Mouse (Mus musculus) layer of hippocampus, postnatal 14 days (tissue): ENCODE data around the gene Slc4a2. TPM values are rescaled to one million over a fixed set of nuclear protein-coding genes. Genes with fewer than 3 reads are reported as not detected.
"Not testable (repeated sequence)": the region's sequence is repeated elsewhere in the genome, so short reads cannot be mapped to it uniquely, and the experiment has no call there.

Source experiments
- DNase-seq, 2 experiments: peaks; one replicate each; pipeline ENCODE4 v3.0.0; 2021 to 2022; ENCODE audit warnings: low spot score in 2 of 2, mixed read lengths in 1 of 2
- total RNA-seq, 2 experiments: library from RNA; stranded (reverse); gene quantifications; 2 replicates each; pipeline ENCODE4 v1.2.3; 2021

Gene Slc4a2
- total RNA-seq, 2 experiments from 2014 or later, result 33.0 to 45.8 TPM

GRCm38 (mm10) chr5:24393392-24393997, 30.1 kb upstream of the Slc4a2 start, which contains the start of gene Abcb8:
Gene Abcb8, plus strand, starts transcription at chr5:24393663.
- peak; percentile 86 to 90 for DNase-seq

- peak; percentile 96 to 98 for DNase-seq
Observed at GRCm38 (mm10) chr5:24394165-24394894, 29.3 kb upstream of the Slc4a2 start.

- not testable (repeated sequence) for DNase-seq
Observed at GRCm38 (mm10) chr5:24396254-24396653, 27.4 kb upstream of the Slc4a2 start.

GRCm38 (mm10) chr5:24399686-24400085, 24.0 kb upstream of the Slc4a2 start:
- DNase-seq, result no peak

- DNase-seq, result no peak
Observed at GRCm38 (mm10) chr5:24400362-24400761, 23.3 kb upstream of the Slc4a2 start.

GRCm38 (mm10) chr5:24400911-24401605, 22.6 kb upstream of the Slc4a2 start:
- no peak for DNase-seq

- no peak for DNase-seq
Observed at GRCm38 (mm10) chr5:24401969-24402368, 21.7 kb upstream of the Slc4a2 start.

GRCm38 (mm10) chr5:24404594-24405360, 18.9 kb upstream of the Slc4a2 start:
- no peak for DNase-seq

- no peak for DNase-seq
Observed at GRCm38 (mm10) chr5:24405389-24405876, 18.2 kb upstream of the Slc4a2 start.

- DNase-seq, result no peak
Observed at GRCm38 (mm10) chr5:24408651-24409050, 15.0 kb upstream of the Slc4a2 start.

- DNase-seq, result no peak
Observed at GRCm38 (mm10) chr5:24409466-24409865, 14.2 kb upstream of the Slc4a2 start.

GRCm38 (mm10) chr5:24412063-24412462, 11.6 kb upstream of the Slc4a2 start:
- DNase-seq, result no peak

GRCm38 (mm10) chr5:24413042-24413693, 10.5 kb upstream of the Slc4a2 start, which contains the start of gene Asic3:
Gene Asic3, plus strand, starts transcription at chr5:24413392.
- DNase-seq, result no peak

GRCm38 (mm10) chr5:24413938-24414337, 9.7 kb upstream of the Slc4a2 start:
- DNase-seq, result no peak

GRCm38 (mm10) chr5:24416222-24416736, 7.4 kb upstream of the Slc4a2 start:
- peak; percentile 69 to 77 for DNase-seq

GRCm38 (mm10) chr5:24417587-24417986, 6.0 kb upstream of the Slc4a2 start:
- no peak for DNase-seq

- DNase-seq, result no peak
Observed at GRCm38 (mm10) chr5:24420381-24420780, 3.3 kb upstream of the Slc4a2 start.

- peak in 1 of 2 experiments; percentile 30 for DNase-seq
Observed at GRCm38 (mm10) chr5:24424004-24424781, 556 bp downstream of the Slc4a2 start.

- DNase-seq, result peak; percentile 66 to 74
Observed at GRCm38 (mm10) chr5:24424861-24425411, 1.3 kb downstream of the Slc4a2 start.
